ENCODE assay signal across 18 mouse cellular contexts in the genomic region with DNA sequence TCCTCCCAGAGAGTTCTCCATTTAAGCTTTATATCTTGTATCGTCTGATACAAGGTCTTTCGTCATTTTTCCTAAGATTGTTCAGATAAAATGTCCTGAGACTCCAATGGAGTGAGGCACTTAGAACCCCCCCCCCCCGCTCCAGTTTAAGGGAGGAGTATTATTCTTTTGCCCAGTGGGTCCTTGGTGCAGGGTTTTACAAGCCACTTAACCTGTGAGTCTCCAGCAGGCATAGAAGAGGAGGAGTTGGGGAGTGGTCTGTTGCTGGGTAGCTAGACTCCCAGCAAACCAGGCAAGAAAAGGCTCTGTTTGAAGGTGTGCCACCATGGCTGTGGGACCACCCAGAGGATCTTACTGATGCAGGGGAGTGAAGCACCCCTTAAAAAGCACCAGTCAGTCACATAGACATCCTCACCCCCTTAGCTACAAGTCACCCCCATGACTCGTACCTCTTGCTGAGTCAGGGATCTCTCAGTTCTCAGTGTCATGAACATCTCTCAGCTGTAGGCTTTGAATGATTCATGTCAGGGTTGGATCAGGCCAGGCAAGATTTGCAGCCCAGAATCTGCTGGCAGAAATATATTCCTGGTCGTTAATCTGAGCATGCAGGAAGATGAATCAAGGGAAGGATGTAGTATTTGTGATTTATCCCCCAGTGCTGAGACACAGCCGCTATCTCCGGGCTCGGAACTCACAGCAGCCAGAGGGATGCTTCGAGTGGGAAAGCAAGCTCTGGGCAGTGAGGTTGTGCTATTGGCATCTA. TPM values are rescaled to one million over a fixed set of nuclear protein-coding genes. Genes with fewer than 3 reads are reported as not detected.
A peak's percentile ranks its signal among the peaks of the same experiment; 100 is the strongest.
DNase-seq lines count a peak whose midpoint lies in the region; ATAC-seq and TF ChIP-seq lines count a peak whose summit lies in the region.
"Had no signal": no experiment of that assay in that cellular context is flagged by ENCODE, and none has a peak within 500 bp of the region (broad histone marks: within the 10 kb centered on the region; RNA-seq: fewer than 3 reads in every experiment).

No protein-coding gene starts in this region.

- peak; percentile 42 to 66 for DNase-seq in adrenal gland, adult (ENCODE audit: inconsistent age in 2 of 2, low spot score in 1 of 2)
- DNase-seq in adrenal gland, adult 18-20 months (ENCODE audit: low spot score in 2 of 2): no peak
- DNase-seq in lung, postnatal 36 days: no peak
- DNase-seq in stomach, postnatal 0 days (ENCODE audit: low spot score): no peak
- DNase-seq in thymus, postnatal 10 days (ENCODE audit: low spot score in 2 of 2): no peak
- DNase-seq: forebrain, postnatal 0 days; heart, adult 18-20 months; heart, postnatal 4 days; layer of hippocampus, adult 9-11 months; right cerebral cortex, postnatal 14 days had no signal

- ATAC-seq in lung, embryonic 15.5 days (ENCODE audit: borderline replicate concordance, extremely low read depth, low FRiP score, low TSS enrichment): no peak
- peak; percentile 41; the same call in 1 of the 2 replicates for ATAC-seq in kidney, embryonic 15.5 days (replicated peaks; ENCODE audit: low FRiP score)
- ATAC-seq in stomach, postnatal 0 days (ENCODE audit: low FRiP score, low TSS enrichment): no peak
- ATAC-seq in megakaryocyte, adult 5-6 weeks (ENCODE audit: poor library complexity, severe bottlenecking): no peak
- ATAC-seq: forebrain, postnatal 0 days; inflammation-experienced regulatory T-cells, adult 6 months; liver, embryonic 12.5 days had no signal

- H3K9me3 ChIP-seq in lung, embryonic 15.5 days: no peaks in the 10 kb centered on the region
- H3K9me3 ChIP-seq in kidney, embryonic 15.5 days (replicated peaks): no peaks in the 10 kb centered on the region
- H3K9me3 ChIP-seq in stomach, postnatal 0 days (ENCODE audit: control insufficient read depth, low read length): no peaks in the 10 kb centered on the region
- H3K9me3 ChIP-seq: G1E; liver, embryonic 12.5 days; megakaryocyte, embryonic 14.5 days had no signal

- peaks cover 9% of the 10 kb centered on the region for H3K4me1 ChIP-seq in lung, embryonic 15.5 days
- H3K4me1 ChIP-seq in kidney, embryonic 15.5 days: peaks cover 33% of the 10 kb centered on the region
- H3K4me1 ChIP-seq in stomach, postnatal 0 days (replicated peaks; ENCODE audit: control insufficient read depth, insufficient read depth): no peaks in the 10 kb centered on the region; the same call in 1 of the 2 replicates
- H3K4me1 ChIP-seq: liver, embryonic 12.5 days; megakaryocyte, embryonic 14.5 days had no signal

- WGBS in lung, embryonic 15.5 days: 62% methylated on average over 9 of the region's 9 CpGs
- WGBS in kidney, embryonic 15.5 days: 38% methylated on average over 9 of the region's 9 CpGs
- 54% methylated on average over 9 of the region's 9 CpGs for WGBS in stomach, postnatal 0 days

- no peak for TF ChIP-seq CTCF in stomach, postnatal 0 days (IDR thresholded peaks at IDR 0.05; ENCODE audit: low read depth)

- peaks cover 30% of the 10 kb centered on the region for H3K36me3 ChIP-seq in lung, embryonic 15.5 days
- H3K36me3 ChIP-seq in kidney, embryonic 15.5 days: peaks cover 40% of the 10 kb centered on the region
- peaks cover 2% of the 10 kb centered on the region; the same call in 1 of the 2 replicates for H3K36me3 ChIP-seq in stomach, postnatal 0 days (ENCODE audit: control insufficient read depth, insufficient read depth, low read length)
- H3K36me3 ChIP-seq: G1E; liver, embryonic 12.5 days had no signal

- no peaks in the 10 kb centered on the region for H3K27me3 ChIP-seq in lung, embryonic 15.5 days
- no peaks in the 10 kb centered on the region for H3K27me3 ChIP-seq in kidney, embryonic 15.5 days
- H3K27me3 ChIP-seq in stomach, postnatal 0 days (ENCODE audit: control insufficient read depth, insufficient read depth, low read length): no peaks in the 10 kb centered on the region

- no peak overlapping the region for H3K9ac ChIP-seq in lung, embryonic 15.5 days
- H3K9ac ChIP-seq in kidney, embryonic 15.5 days: no peak overlapping the region
- H3K9ac ChIP-seq in stomach, postnatal 0 days (ENCODE audit: low read length): no peak overlapping the region
- H3K9ac ChIP-seq: forebrain, postnatal 0 days; liver, embryonic 12.5 days had no signal

- H3K4me3 ChIP-seq in lung, embryonic 15.5 days: no peak overlapping the region
- no peak overlapping the region for H3K4me3 ChIP-seq in kidney, embryonic 15.5 days (replicated peaks)
- no peak overlapping the region for H3K4me3 ChIP-seq in stomach, postnatal 0 days (ENCODE audit: low read depth, low read length)
- H3K4me3 ChIP-seq: liver, embryonic 12.5 days; megakaryocyte, embryonic 14.5 days had no signal

- H3K4me2 ChIP-seq in lung, embryonic 15.5 days: no peak overlapping the region
- no peak overlapping the region for H3K4me2 ChIP-seq in kidney, embryonic 15.5 days
- no peak overlapping the region for H3K4me2 ChIP-seq in stomach, postnatal 0 days (replicated peaks; ENCODE audit: low read depth)
- H3K4me2 ChIP-seq: liver, embryonic 12.5 days had no signal

- no peak for TF ChIP-seq EP300 in stomach, postnatal 0 days (optimal IDR thresholded peaks at IDR 0.05)

- peak overlapping the region; percentile 23; the same call in 1 of the 2 replicates for H3K27ac ChIP-seq in lung, embryonic 15.5 days
- peak overlapping the region; percentile 59; the same call in 1 of the 2 replicates for H3K27ac ChIP-seq in kidney, embryonic 15.5 days
- H3K27ac ChIP-seq in stomach, postnatal 0 days (replicated peaks): peak overlapping the region; percentile 63
- H3K27ac ChIP-seq: liver, embryonic 12.5 days had no signal

RNA-seq across cellular contexts. Expression of a gene that starts 50.7 kb away (rescaled TPM):
- total RNA-seq in adrenal gland, adult 18-20 months (2021): not detected
- 1.6 and 1.7 TPM in 2 replicates for polyA plus RNA-seq in lung, embryonic 15.5 days (2015; fragmentation: Nextera tagmentation; extraction: Ambion mirVana)
- polyA plus RNA-seq in kidney, embryonic 15.5 days (2015; fragmentation: Nextera tagmentation; extraction: Ambion mirVana): 0.48 and 1.2 TPM in 2 replicates
- 29.2 and 30.0 TPM in 2 replicates for polyA plus RNA-seq in stomach, postnatal 0 days (2015; fragmentation: Nextera tagmentation; extraction: Ambion mirVana)
- not detected in 2 replicates for total RNA-seq in megakaryocyte, adult 5-6 weeks (2015)
- total RNA-seq in megakaryocyte, adult 5-6 weeks (2017): not detected in 2 replicates
- total RNA-seq: G1E; heart, adult 18-20 months; neutrophil, adult 5-6 weeks had no signal
- polyA plus RNA-seq: G1E had no signal

RNA-seq across cellular contexts. Expression of a gene that starts 59.8 kb away (rescaled TPM):
- 1 to 10 TPM; 1.5 to 3.5 TPM for total RNA-seq in adrenal gland, adult 18-20 months (2021)
- polyA plus RNA-seq in lung, embryonic 15.5 days (2015; fragmentation: Nextera tagmentation; extraction: Ambion mirVana): 22.5 and 23.4 TPM in 2 replicates
- polyA plus RNA-seq in kidney, embryonic 15.5 days (2015; fragmentation: Nextera tagmentation; extraction: Ambion mirVana): 14.4 and 17.9 TPM in 2 replicates
- 4.3 and 4.9 TPM in 2 replicates for polyA plus RNA-seq in stomach, postnatal 0 days (2015; fragmentation: Nextera tagmentation; extraction: Ambion mirVana)
- 27.9 and 29.8 TPM in 2 replicates for total RNA-seq in megakaryocyte, adult 5-6 weeks (2015)
- 21.9 and 27.3 TPM in 2 replicates for total RNA-seq in megakaryocyte, adult 5-6 weeks (2017)
- polyA plus RNA-seq: G1E had no signal

Comparison
In these comparisons a context has a peak if more than half of its experiments do, and no peak if none do; other contexts are left out.
1. DNase-seq: peak in adrenal gland, adult (2 of 2); none in adrenal gland, adult 18-20 months (0 of 2), lung, postnatal 36 days (single experiment), stomach, postnatal 0 days (single experiment) and thymus, postnatal 10 days (0 of 2).
2. RNA of a gene that starts 50.7 kb away (polyA plus RNA-seq): 29.2 to 30.0 TPM in stomach, postnatal 0 days; 1.6 to 1.7 TPM in lung, embryonic 15.5 days and 0.48 to 1.2 TPM in kidney, embryonic 15.5 days; every median in the first group is over 10 times any median in the second.
3. Peak in every context shown above with its lines, with median percentiles within 50 percentile points of each other: H3K27ac ChIP-seq.